Comparison of ENCODE assay signal across 17 mouse cellular contexts in the genomic region with DNA sequence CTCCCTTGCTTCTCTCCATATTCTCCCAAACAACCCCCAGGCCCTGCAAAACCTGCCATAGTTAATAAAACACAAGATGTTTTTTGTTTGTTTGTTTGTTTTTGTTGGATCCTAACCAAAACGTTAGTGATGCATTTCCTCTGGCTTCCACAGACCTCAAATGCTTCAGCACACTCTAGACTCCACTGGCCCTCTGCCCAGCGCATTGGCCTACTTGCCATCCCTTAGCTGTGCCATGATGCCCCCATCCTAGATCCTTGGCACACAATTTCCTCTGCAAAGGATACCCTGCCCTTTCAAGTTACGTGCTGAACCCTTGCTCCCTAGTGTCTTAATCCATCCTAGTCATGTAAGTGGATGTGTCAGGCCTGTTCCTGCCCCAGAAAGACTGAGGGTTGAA.
A peak's percentile ranks its signal among the peaks of the same experiment; 100 is the strongest.
DNase-seq lines count a peak whose midpoint lies in the region; ATAC-seq lines count a peak whose summit lies in the region.
"Had no signal": no experiment of that assay in that cellular context is flagged by ENCODE, and none has a peak within 500 bp of the region (broad histone marks: within the 10 kb centered on the region; RNA-seq: fewer than 3 reads in every experiment).

No protein-coding gene starts in this region.

- ATAC-seq in cerebellum, adult (ENCODE audit: insufficient number of reproducible peaks, low FRiP score, low TSS enrichment): no peak
- ATAC-seq: forebrain, embryonic 16.5 days; hindbrain, embryonic 16.5 days; inflammation-experienced regulatory T-cells, adult 6 months; intestine, postnatal 0 days had no signal

- DNase-seq in cerebellum, adult 18-20 months: peak; percentile 46 to 51
- DNase-seq in kidney, postnatal 25 days: peak; percentile 15 to 42
- no peak for DNase-seq in kidney, adult 9 months
- DNase-seq in cerebellum, adult 9-10 months: peak; percentile 51
- peak; percentile 55 to 79 for DNase-seq in cerebellum, postnatal 25 days
- DNase-seq in layer of hippocampus, postnatal 36 days: no peak
- DNase-seq in spleen, postnatal 14 days (ENCODE audit: low spot score in 2 of 2): no peak
- DNase-seq: adrenal gland, adult 8-10 months; gastrocnemius, postnatal 10 days; heart, adult 18-20 months; heart, postnatal 10 days; heart, postnatal 4 days had no signal

Comparison
In these comparisons a context has a peak if more than half of its experiments do, and no peak if none do; other contexts are left out.
1. DNase-seq: peak in cerebellum, adult 18-20 months (2 of 2), kidney, postnatal 25 days (2 of 2), cerebellum, adult 9-10 months (single experiment) and cerebellum, postnatal 25 days (2 of 2); none in kidney, adult 9 months (single experiment), layer of hippocampus, postnatal 36 days (0 of 2) and spleen, postnatal 14 days (0 of 2).